Mouse (Mus musculus): Measurements from ENCODE around the gene Cyp2g1. TPM values are rescaled to one million over a fixed set of nuclear protein-coding genes. Genes with fewer than 3 reads are reported as not detected.

Gene Cyp2g1
- polyA plus RNA-seq (2015; fragmentation: Nextera tagmentation; extraction: Ambion mirVana), result 0.59 and 0.80 TPM in 2 replicates

DNA sequence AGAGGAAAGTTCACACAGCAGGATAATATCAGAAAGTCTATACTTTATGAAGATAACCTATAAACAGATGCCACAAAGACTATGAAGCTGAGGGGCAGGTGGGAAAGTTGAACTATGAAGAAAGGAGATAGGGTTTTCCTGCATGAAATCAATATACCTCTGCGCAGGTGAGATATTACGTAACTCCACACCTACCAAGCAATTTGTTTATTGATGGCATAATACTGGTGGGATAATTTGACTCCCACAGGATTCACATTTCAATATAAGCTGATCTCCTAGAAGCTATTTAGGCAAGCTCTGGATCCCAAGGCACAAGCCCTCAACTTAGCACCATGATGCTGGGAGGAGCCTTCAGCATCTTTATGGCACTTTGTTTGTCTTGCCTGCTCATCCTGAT is at the start of gene Cyp2g1:
Gene Cyp2g1, plus strand, starts transcription at position 301 of the 400 bp plus-strand sequence.
- no peak within 1 kb of the TSS for H3K9ac ChIP-seq (replicated peaks)
- no peaks in the 10 kb centered on the region; the same call in 1 of the 2 replicates for H3K4me1 ChIP-seq (ENCODE audit: insufficient read depth)
- 73% methylated on average over 2 of the region's 2 CpGs for WGBS (ENCODE audit: insufficient replicate concordance)
- H3K36me3 ChIP-seq (replicated peaks; ENCODE audit: insufficient read depth, low read length), result no peaks in the 10 kb centered on the region
- H3K9me3 ChIP-seq (ENCODE audit: low read length), result no peaks in the 10 kb centered on the region
- H3K27ac ChIP-seq (ENCODE audit: low read depth), result no peak within 1 kb of the TSS
- H3K4me3 ChIP-seq (ENCODE audit: low read depth, low read length), result no peak within 1 kb of the TSS
- DNase-seq, result no peak
- no peak for ATAC-seq
- H3K4me2 ChIP-seq (ENCODE audit: low read depth, low read length), result no peak within 1 kb of the TSS
- TF ChIP-seq EP300 (IDR thresholded peaks at IDR 0.05; ENCODE audit: low read depth) (no peak), CTCF (IDR thresholded peaks at IDR 0.05; ENCODE audit: low read depth) (no peak)
- no peaks in the 10 kb centered on the region for H3K27me3 ChIP-seq (ENCODE audit: insufficient read depth, low read length)

DNA sequence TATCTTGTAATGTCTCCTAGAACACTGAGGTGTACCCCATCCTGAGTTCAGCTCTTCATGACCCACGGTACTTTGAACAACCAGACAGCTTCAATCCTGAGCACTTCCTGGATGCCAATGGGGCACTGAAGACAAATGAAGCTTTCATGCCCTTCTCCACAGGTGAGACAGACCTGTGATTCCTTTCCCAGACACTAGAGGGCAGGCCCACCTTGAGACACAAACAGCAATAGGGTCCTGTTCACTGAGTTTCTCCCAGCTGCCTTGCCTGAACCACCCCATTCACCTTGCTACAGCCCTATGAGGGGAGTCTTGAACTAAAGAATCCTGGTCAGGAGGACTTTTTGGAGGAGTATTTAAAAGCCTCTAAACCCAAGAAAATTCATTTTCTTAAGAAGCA is 41.6 kb upstream of the Cyp2g1 start:
- no peak overlapping the region for H3K4me3 ChIP-seq (ENCODE audit: low read depth, low read length)
- no peak for DNase-seq
- no peaks in the 10 kb centered on the region for H3K9me3 ChIP-seq (ENCODE audit: low read length)
- no peak overlapping the region for H3K4me2 ChIP-seq (ENCODE audit: low read depth, low read length)
- no peaks in the 10 kb centered on the region for H3K4me1 ChIP-seq (ENCODE audit: insufficient read depth)
- no peak overlapping the region for H3K9ac ChIP-seq (replicated peaks)
- peak; percentile 51 for TF ChIP-seq CTCF (IDR thresholded peaks at IDR 0.05; ENCODE audit: low read depth)
- TF ChIP-seq EP300 (IDR thresholded peaks at IDR 0.05; ENCODE audit: low read depth), result no peak
- no peak for ATAC-seq
- H3K27me3 ChIP-seq (ENCODE audit: insufficient read depth, low read length), result no peaks in the 10 kb centered on the region
- H3K27ac ChIP-seq (ENCODE audit: low read depth), result no peak overlapping the region
- no peaks in the 10 kb centered on the region for H3K36me3 ChIP-seq (replicated peaks; ENCODE audit: insufficient read depth, low read length)
- 54% methylated on average over 1 of the region's 1 CpGs for WGBS (ENCODE audit: insufficient replicate concordance)

DNA sequence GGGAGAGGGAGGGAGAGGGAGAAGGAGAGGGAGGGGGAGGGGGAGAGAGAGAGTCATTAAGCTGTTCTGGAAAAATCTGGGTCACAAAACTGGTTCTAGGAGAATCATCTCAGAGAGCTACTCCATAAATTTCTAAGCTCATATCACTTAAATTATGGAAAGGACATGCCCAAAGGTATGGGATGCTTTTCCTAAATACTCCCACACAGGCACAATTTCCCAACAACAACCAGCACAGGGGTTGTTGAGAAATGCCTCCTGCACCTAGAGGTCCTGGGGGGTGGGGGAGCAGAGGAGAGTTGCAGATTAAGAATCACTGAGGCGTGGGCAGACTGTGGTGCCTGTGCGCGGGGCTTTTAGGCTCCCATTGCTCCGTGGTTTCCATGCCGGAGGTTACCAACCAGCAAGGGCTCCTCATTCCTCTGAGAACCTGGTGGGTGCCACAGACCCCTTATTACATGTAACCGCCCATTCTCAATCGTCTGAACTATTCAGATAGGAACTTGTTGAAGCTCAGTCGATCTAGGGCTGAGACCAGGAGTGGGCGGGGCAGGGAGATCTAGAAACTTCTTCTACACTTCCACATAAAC is 38.7 kb upstream of the Cyp2g1 start:
- H3K9me3 ChIP-seq (ENCODE audit: low read length), result no peaks in the 10 kb centered on the region
- WGBS (ENCODE audit: insufficient replicate concordance), result 71% methylated on average over 9 of the region's 9 CpGs
- no peak overlapping the region for H3K27ac ChIP-seq (ENCODE audit: low read depth)
- no peak overlapping the region for H3K4me3 ChIP-seq (ENCODE audit: low read depth, low read length)
- DNase-seq (no peak), ATAC-seq (no peak)
- TF ChIP-seq EP300 (IDR thresholded peaks at IDR 0.05; ENCODE audit: low read depth), result no peak
- no peak for TF ChIP-seq CTCF (IDR thresholded peaks at IDR 0.05; ENCODE audit: low read depth)
- no peaks in the 10 kb centered on the region for H3K27me3 ChIP-seq (ENCODE audit: insufficient read depth, low read length)
- H3K36me3 ChIP-seq (replicated peaks; ENCODE audit: insufficient read depth, low read length), result no peaks in the 10 kb centered on the region
- no peaks in the 10 kb centered on the region for H3K4me1 ChIP-seq (ENCODE audit: insufficient read depth)
- no peak overlapping the region for H3K4me2 ChIP-seq (ENCODE audit: low read depth, low read length)
- H3K9ac ChIP-seq (replicated peaks), result no peak overlapping the region

DNA sequence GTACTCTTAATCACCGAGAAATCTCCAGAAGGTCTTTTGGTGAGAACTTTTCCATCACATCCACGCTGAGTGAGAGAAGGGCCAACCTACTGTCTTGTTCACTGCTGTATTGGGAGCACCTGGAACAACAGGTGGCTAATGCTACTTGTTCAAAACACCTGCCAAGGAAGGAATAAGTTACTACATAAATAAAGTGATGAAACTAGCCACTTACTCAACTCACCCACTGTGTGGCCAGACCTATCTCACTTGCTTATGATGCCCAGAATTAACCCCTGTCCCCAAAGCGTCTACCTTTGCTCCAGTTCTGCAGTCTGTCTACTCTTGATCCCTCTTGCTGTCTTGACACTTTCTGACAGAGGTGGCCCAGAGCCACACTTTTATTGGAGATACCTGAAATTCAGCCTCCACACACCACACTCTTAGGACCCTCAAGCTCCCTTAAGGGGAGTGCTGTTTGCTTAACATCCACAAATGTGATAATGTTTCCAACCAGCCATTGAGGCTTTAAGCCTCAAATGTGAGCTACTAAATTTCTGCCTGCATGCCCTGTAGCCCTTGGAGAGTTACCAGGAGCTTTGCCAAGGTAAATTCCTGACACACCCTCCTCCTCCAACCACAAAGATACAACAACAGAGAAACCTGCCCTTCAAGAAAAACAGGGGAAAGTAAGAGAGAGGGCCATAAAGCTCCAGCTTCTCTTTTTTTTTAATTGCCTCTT is 35.7 kb upstream of the Cyp2g1 start:
- Histone ChIP-seq H3K36me3 (replicated peaks; ENCODE audit: insufficient read depth, low read length) (no peaks in the 10 kb centered on the region), H3K4me3 (ENCODE audit: low read depth, low read length) (no peak overlapping the region), H3K9me3 (ENCODE audit: low read length) (no peaks in the 10 kb centered on the region), H3K4me1 (ENCODE audit: insufficient read depth) (no peaks in the 10 kb centered on the region), H3K27ac (ENCODE audit: low read depth) (no peak overlapping the region), H3K27me3 (ENCODE audit: insufficient read depth, low read length) (no peaks in the 10 kb centered on the region), H3K9ac (replicated peaks) (no peak overlapping the region), H3K4me2 (ENCODE audit: low read depth, low read length) (no peak overlapping the region)
- 75% methylated on average over 3 of the region's 3 CpGs for WGBS (ENCODE audit: insufficient replicate concordance)
- TF ChIP-seq CTCF (IDR thresholded peaks at IDR 0.05; ENCODE audit: low read depth) (no peak), EP300 (IDR thresholded peaks at IDR 0.05; ENCODE audit: low read depth) (no peak)
- ATAC-seq (no peak), DNase-seq (no peak)

DNA sequence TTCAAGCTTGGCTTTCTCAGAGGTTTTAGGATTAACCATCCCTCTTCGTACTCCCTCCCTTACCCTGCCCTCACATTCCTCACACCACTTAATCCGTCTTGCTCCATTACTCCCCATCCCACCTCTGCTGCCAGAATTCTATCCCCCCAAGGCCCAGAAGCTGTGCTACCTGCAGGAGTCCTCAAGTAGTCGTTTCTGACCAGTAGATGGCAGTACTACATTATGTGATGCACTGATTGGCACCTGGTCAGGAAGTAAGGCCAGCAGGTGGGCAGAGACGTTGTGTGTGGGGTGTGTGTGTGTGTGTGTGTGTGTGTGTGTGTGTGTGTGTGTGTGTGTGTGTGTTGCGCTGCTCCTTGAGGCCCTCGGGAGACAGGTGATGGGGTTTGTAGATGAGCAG is 32.8 kb upstream of the Cyp2g1 start:
- Histone ChIP-seq H3K27me3 (ENCODE audit: insufficient read depth, low read length) (no peaks in the 10 kb centered on the region), H3K9me3 (ENCODE audit: low read length) (no peaks in the 10 kb centered on the region), H3K36me3 (replicated peaks; ENCODE audit: insufficient read depth, low read length) (no peaks in the 10 kb centered on the region), H3K4me2 (ENCODE audit: low read depth, low read length) (no peak overlapping the region), H3K27ac (ENCODE audit: low read depth) (no peak overlapping the region), H3K9ac (replicated peaks) (no peak overlapping the region), H3K4me1 (ENCODE audit: insufficient read depth) (no peaks in the 10 kb centered on the region), H3K4me3 (ENCODE audit: low read depth, low read length) (no peak overlapping the region)
- WGBS (ENCODE audit: insufficient replicate concordance), result 15% methylated on average over 6 of the region's 6 CpGs
- TF ChIP-seq EP300 (IDR thresholded peaks at IDR 0.05; ENCODE audit: low read depth) (no peak), CTCF (IDR thresholded peaks at IDR 0.05; ENCODE audit: low read depth) (peak; percentile 71)
- ATAC-seq, result no peak
- DNase-seq, result peak; percentile 26

DNA sequence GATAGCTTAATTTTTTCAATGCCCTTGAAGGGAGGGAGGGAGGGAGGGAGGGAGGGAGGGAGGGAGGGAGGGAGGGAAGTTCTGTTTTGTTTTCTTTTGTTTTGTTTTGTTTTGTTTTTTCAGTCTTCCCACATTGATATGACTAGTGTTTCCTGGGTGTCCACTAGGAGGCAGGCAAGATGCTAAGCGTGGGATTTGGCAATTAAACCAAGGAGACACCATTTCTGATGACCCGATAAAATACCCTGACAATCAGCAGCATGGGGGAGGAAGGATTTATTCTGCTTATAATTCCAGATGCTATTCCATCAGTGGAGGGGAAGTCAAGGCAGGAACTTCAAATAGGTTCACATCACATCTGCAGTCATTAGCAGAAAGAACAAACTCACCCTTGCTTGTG is 30.9 kb upstream of the Cyp2g1 start:
- Histone ChIP-seq H3K36me3 (replicated peaks; ENCODE audit: insufficient read depth, low read length) (no peaks in the 10 kb centered on the region), H3K4me2 (ENCODE audit: low read depth, low read length) (no peak overlapping the region), H3K9ac (replicated peaks) (no peak overlapping the region), H3K9me3 (ENCODE audit: low read length) (no peaks in the 10 kb centered on the region), H3K27me3 (ENCODE audit: insufficient read depth, low read length) (no peaks in the 10 kb centered on the region), H3K4me1 (ENCODE audit: insufficient read depth) (no peaks in the 10 kb centered on the region), H3K27ac (ENCODE audit: low read depth) (no peak overlapping the region), H3K4me3 (ENCODE audit: low read depth, low read length) (no peak overlapping the region)
- WGBS (ENCODE audit: insufficient replicate concordance), result 36% methylated on average over 2 of the region's 2 CpGs
- no peak for DNase-seq
- ATAC-seq, result no peak
- TF ChIP-seq EP300 (IDR thresholded peaks at IDR 0.05; ENCODE audit: low read depth) (no peak), CTCF (IDR thresholded peaks at IDR 0.05; ENCODE audit: low read depth) (peak; percentile 24; the same call in 1 of the 2 replicates)
